Mouse (Mus musculus) heart, adult 2 months (tissue): ENCODE measurements at regions not wholly inside any gene's neighbourhood (a gene's known extent, or its start where the extent isn't known, plus 50 kb on each side); places are given as distances from the start of the nearest gene placed in this dataset.

ENCODE experiments used
- CTCF ChIP-seq: fragments of 200-600 bp; IDR thresholded peaks from 2 replicates; pipeline ENCODE4 v1.8.1; 2022; ENCODE audit warnings: antibody characterized with exemption, mild to moderate bottlenecking, moderate library complexity
- EP300 ChIP-seq: fragments of 200-500 bp; IDR thresholded peaks from 2 replicates; pipeline ENCODE4 v1.6.1; 2011; ENCODE audit warnings: low read depth, low read length, control low read depth; ENCODE audit not compliant: insufficient read depth
- POLR2A ChIP-seq: fragments of 200-500 bp; IDR thresholded peaks from 2 replicates; pipeline ENCODE4 v1.6.1; 2011; ENCODE audit warnings: mild to moderate bottlenecking, low read depth, low read length, control low read depth; ENCODE audit not compliant: insufficient read depth

GRCm38 (mm10) chr5:64403077-64403981 is 247.2 kb downstream of the Tbc1d1 start:
- TF ChIP-seq CTCF (no peak), POLR2A (no peak), EP300 (no peak)
